Mouse (Mus musculus) spleen, adult 2 months (tissue): ENCODE measurements around the gene Ptprm. TPM values are rescaled to one million over a fixed set of nuclear protein-coding genes. Genes with fewer than 3 reads are reported as not detected.
A peak's percentile ranks its signal among the peaks of the same experiment; 100 is the strongest.

Experiments
- DNase-seq, 2 experiments: peaks; one replicate each; pipeline versions ENCODE4 v3.0.0 to v3.0.0-alpha.2; 2012 to 2021; ENCODE audit warnings: low spot score in 2 of 2, low read depth in 1 of 2
- H3K27ac ChIP-seq: fragments of 200-500 bp; 2 replicates; pipeline ENCODE4 v1.5.1; 2012; ENCODE audit warnings: low read length, inconsistent platforms; ENCODE audit not compliant: insufficient read depth
- H3K27me3 ChIP-seq: fragments of 200-500 bp; 2 replicates; pipeline ENCODE4 v1.6.1; 2012; ENCODE audit warnings: mild to moderate bottlenecking, moderate library complexity, low read length, inconsistent platforms; ENCODE audit not compliant: control insufficient read depth, insufficient read depth
- H3K36me3 ChIP-seq: fragments of 200-500 bp; 2 replicates; pipeline ENCODE4 v1.6.1; 2012; ENCODE audit warnings: mild to moderate bottlenecking, low read length, inconsistent platforms; ENCODE audit not compliant: control insufficient read depth, insufficient read depth
- H3K4me1 ChIP-seq: fragments of 200-500 bp; 2 replicates; pipeline ENCODE4 v1.6.1; 2011; ENCODE audit warnings: inconsistent platforms; ENCODE audit not compliant: control insufficient read depth, insufficient read depth, insufficient read length
- H3K4me3 ChIP-seq: fragments of 200-500 bp; 2 replicates; pipeline ENCODE4 v1.5.1; 2011; ENCODE audit warnings: mild to moderate bottlenecking, inconsistent platforms; ENCODE audit not compliant: insufficient read depth, insufficient read length; ENCODE audit errors: extremely low read depth
- CTCF ChIP-seq: fragments of 200-500 bp; IDR thresholded peaks from 2 replicates; pipeline ENCODE4 v1.5.1; 2011; ENCODE audit warnings: mild to moderate bottlenecking, inconsistent platforms; ENCODE audit not compliant: insufficient read depth, insufficient read length, insufficient replicate concordance; ENCODE audit errors: extremely low read depth
- POLR2A ChIP-seq: fragments of 200-500 bp; IDR thresholded peaks from 2 replicates; pipeline ENCODE4 v1.6.1; 2011; ENCODE audit warnings: low read depth, low read length, inconsistent platforms
- WGBS: fragments of 180-500 bp; shearing (Covaris S2); methylation state at CpG from one replicate; pipeline ENCODE4 v1.1.7; 2018; 5-methylcytosine and 5-hydroxymethylcytosine counted together
- polyA plus RNA-seq: library from polyadenylated mRNA; depleted of rRNA; stranded (reverse); fragments of >200 nt; gene quantifications from 2 replicates; pipeline ENCODE4 v1.2.3, GENCODE M21; 2012; rRNA removed

Gene Ptprm
- polyA plus RNA-seq: 3.6 and 5.0 TPM in 2 replicates

DNA sequence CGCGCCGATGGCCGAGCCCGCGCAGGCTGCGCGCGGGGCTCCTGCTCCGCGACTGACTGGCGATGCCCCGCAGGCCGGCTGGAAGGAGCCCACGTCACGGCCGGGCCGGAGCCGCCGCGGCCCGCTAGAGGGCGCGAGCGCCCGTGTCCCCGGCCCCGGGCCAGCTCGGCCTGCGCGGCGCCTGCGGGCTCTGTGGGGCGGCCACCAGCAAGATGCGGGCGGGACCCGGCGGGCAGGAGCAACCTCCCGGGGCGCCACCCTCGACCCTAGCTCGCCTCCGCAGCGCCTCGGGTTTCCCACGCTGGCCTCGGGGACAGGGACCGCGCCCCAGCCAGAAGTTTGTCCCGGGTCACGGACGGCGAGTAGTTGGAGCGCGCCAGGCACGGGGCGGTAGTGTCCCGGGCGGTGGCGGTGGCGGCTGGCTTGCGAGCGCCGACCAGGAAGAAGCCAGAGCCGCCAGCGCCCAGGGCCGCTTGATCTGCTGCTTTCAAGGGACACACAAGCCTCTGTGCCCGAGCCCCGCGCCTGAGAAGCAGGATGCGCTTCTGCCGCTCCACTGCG lies at the start of gene Ptprm:
TSS of gene Ptprm (minus strand) at position 7 of the 561 bp plus-strand sequence.
- Histone ChIP-seq H3K27ac (peak within 1 kb of the TSS; percentile 60), H3K4me1 (peaks cover 2% of the 10 kb centered on the region; the same call in 1 of the 2 replicates), H3K4me3 (peak within 1 kb of the TSS; percentile 52), H3K27me3 (peaks cover 14% of the 10 kb centered on the region), H3K36me3 (no peaks in the 10 kb centered on the region)
- WGBS: 1% methylated on average over 72 of the region's 73 CpGs
- TF ChIP-seq POLR2A (peak; percentile 7; the same call in 1 of the 2 replicates), CTCF (no peak)
- peak in 1 of 2 experiments; percentile 10 for DNase-seq

DNA sequence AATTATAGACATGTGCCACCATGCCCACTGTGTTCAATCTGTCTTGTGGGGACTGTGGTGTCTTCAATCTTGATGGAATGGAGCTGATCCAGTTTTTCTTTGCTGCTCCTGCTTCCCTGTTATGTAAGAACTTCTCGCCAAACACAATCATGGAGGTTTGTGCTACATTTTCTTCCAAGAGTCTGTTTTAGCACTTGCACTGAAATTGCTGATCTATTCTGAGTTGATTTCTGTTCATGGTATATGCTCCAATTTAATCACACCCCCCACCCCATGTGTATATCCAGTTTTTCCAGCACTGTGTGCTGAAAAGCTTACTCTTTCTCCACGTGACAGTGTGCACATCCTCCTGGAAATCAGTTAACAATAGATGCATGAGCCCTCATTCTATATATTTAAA lies 41.9 kb upstream of the Ptprm start:
- no peak for TF ChIP-seq CTCF
- TF ChIP-seq POLR2A: no peak
- WGBS: 85% methylated on average over 2 of the region's 2 CpGs
- H3K27me3 ChIP-seq: no peaks in the 10 kb centered on the region
- no peak for DNase-seq
- no peaks in the 10 kb centered on the region for H3K4me1 ChIP-seq
- no peaks in the 10 kb centered on the region for H3K36me3 ChIP-seq
- no peak overlapping the region for H3K27ac ChIP-seq
- no peak overlapping the region for H3K4me3 ChIP-seq

DNA sequence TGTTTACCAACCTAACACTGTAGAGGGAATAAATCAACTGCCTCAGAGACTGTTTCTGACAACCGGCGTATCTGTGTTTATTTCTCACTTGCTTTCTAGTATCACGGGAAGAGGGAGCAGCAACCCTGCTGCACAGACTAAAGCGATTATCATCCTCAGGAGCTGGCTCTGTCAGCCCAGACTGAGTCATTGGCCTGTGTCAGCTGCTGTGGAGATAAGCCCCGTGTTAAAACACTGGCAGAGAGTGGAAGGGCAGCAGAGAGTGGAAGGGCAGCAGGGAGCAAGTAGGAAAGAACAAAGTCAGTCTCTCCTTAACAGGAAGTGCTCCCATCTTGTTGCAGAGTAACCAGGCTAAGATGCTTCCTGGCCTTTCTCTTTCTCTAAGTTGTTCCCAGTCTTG lies 36.6 kb upstream of the Ptprm start:
- WGBS: 68% methylated on average over 5 of the region's 5 CpGs
- no peak for DNase-seq

DNA sequence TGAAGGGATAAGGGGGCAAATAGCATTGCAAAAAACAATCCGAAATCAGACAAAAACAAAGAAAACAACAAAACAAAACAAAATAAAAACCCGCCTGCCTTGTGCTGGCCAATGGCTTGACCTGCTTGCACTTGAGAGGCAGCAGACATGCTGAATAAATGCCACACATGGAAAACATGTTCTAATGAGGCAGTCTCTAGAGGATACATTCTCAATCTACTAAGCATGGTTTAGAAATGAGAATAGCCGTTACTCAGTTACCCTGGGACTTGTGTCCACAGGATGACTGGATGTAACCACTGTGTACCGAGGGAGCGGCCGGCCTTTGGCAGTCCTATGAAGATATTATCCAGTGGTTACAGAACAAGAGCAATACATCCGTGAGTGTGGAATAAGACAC lies 33.9 kb upstream of the Ptprm start:
- no peaks in the 10 kb centered on the region for H3K27me3 ChIP-seq

More for the DNA sequence above, 36.6 kb upstream of the Ptprm start:
- Histone ChIP-seq H3K4me1 (no peaks in the 10 kb centered on the region), H3K27me3 (no peaks in the 10 kb centered on the region), H3K4me3 (no peak overlapping the region), H3K36me3 (no peaks in the 10 kb centered on the region), H3K27ac (no peak overlapping the region)
- TF ChIP-seq CTCF (no peak), POLR2A (no peak)

DNA sequence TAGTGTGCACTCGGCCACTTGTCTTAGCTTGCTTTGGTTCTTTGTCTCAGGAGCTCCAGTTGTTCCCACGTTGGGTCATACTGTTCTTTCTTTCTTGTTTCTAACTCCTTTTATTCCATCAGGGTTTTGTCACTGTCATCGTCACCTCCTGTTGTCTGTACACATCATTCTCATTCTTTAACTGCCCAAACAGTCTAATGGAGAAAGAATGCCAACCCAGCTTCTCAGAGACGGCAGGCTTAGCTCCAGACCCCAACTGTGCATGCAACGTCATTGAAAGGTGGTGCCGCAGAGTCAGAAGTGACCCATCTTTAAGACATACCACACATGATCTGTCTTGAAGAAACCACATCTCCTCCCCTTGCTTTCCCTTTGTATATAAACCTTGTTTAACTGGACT lies 31.0 kb upstream of the Ptprm start:
- Histone ChIP-seq H3K4me3 (no peak overlapping the region), H3K27me3 (no peaks in the 10 kb centered on the region), H3K27ac (no peak overlapping the region), H3K4me1 (no peaks in the 10 kb centered on the region), H3K36me3 (no peaks in the 10 kb centered on the region)
- TF ChIP-seq CTCF (no peak), POLR2A (no peak)
- DNase-seq: no peak
- 84% methylated on average over 6 of the region's 6 CpGs for WGBS

More for the DNA sequence above, 33.9 kb upstream of the Ptprm start:
- TF ChIP-seq CTCF (no peak), POLR2A (no peak)
- no peak overlapping the region for H3K27ac ChIP-seq
- no peaks in the 10 kb centered on the region for H3K36me3 ChIP-seq
- no peak overlapping the region for H3K4me3 ChIP-seq
- WGBS: 92% methylated on average over 7 of the region's 7 CpGs
- no peak for DNase-seq
- no peaks in the 10 kb centered on the region for H3K4me1 ChIP-seq

DNA sequence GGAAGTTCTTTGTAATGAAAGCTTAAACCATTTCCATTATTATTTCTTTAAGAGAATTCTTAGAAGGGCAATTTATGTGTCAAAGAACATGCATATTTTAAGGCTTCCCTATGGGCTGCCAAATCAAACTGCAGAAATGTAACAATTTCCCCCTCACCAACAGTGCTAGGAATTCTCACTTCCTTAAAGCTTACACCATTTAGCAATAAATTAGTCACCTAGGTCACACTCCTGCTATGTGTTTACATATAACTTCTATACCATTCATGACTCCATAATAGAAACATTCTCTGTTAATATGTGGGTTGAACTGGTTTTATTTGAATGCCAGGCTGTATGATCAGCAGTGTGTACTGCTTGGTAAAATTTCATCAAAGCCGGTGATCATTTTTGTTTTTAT lies 29.4 kb upstream of the Ptprm start:
- no peak overlapping the region for H3K4me3 ChIP-seq
- H3K4me1 ChIP-seq: no peaks in the 10 kb centered on the region
- WGBS: 89% methylated on average over 1 of the region's 1 CpGs
- DNase-seq: no peak
- no peak overlapping the region for H3K27ac ChIP-seq
- no peaks in the 10 kb centered on the region for H3K36me3 ChIP-seq
- H3K27me3 ChIP-seq: no peaks in the 10 kb centered on the region
- TF ChIP-seq POLR2A (no peak), CTCF (no peak)

DNA sequence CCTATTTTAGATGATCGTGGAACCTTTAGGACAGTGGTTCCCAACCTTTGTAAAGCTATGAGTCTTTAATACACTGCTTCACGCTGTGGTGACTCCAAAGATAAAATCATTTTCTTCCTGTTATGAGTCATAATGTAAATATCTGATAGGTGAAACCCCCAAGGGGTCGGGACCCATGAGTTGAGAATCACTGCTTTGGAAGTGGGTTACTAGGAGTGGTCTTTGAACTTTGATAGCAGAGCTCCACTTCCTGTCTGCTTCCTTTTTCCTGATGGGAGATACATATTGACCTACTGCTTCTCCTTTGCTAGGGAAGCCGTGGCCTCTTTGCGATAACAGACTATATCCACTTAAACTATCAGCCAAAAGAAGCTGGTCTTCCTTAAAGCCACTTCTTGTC lies 27.4 kb upstream of the Ptprm start:
- no peak overlapping the region for H3K27ac ChIP-seq
- DNase-seq: no peak
- WGBS: 39% methylated on average over 5 of the region's 5 CpGs
- no peak for TF ChIP-seq CTCF
- TF ChIP-seq POLR2A: no peak
- H3K36me3 ChIP-seq: no peaks in the 10 kb centered on the region
- no peaks in the 10 kb centered on the region for H3K27me3 ChIP-seq
- no peaks in the 10 kb centered on the region for H3K4me1 ChIP-seq
- H3K4me3 ChIP-seq: no peak overlapping the region
